Mouse (Mus musculus) CH12.LX (cell line): Measurements from ENCODE around the gene Mrpl49. TPM values are rescaled to one million over a fixed set of nuclear protein-coding genes. Genes with fewer than 3 reads are reported as not detected.

ENCODE experiments used
- DNase-seq: peaks from one replicate; pipeline ENCODE4 v3.0.0-alpha.2; 2013; ENCODE audit errors: extremely low read depth
- H3K27ac ChIP-seq: 2 replicates; pipeline ENCODE4 v1.5.1; 2012; ENCODE audit warnings: low read depth, mild to moderate bottlenecking, control low read depth, moderate library complexity; ENCODE audit not compliant: insufficient read depth
- H3K27me3 ChIP-seq: replicated peaks from 2 replicates; pipeline ENCODE3; 2012; ENCODE audit warnings: inconsistent platforms
- H3K36me3 ChIP-seq, 2 experiments: replicated peaks in 1 of 2; 2 replicates each; pipeline versions ENCODE3 to v1.6.1; 2012; ENCODE audit warnings: inconsistent platforms in 1 of 2, low read length in 1 of 2, mild to moderate bottlenecking in 1 of 2, mixed read lengths in 1 of 2, moderate library complexity in 1 of 2; ENCODE audit not compliant: control insufficient read depth in 1 of 2, insufficient read depth in 1 of 2
- H3K4me1 ChIP-seq, 2 experiments: 2 replicates each; pipeline ENCODE4 v1.6.1; 2012; ENCODE audit warnings: inconsistent platforms in 1 of 2, moderate library complexity in 1 of 2; ENCODE audit not compliant: insufficient read depth in 2 of 2, control insufficient read depth in 1 of 2
- H3K4me2 ChIP-seq: 2 replicates; pipeline ENCODE4 v1.6.1; 2012; ENCODE audit warnings: low read depth, mild to moderate bottlenecking, control low read depth; ENCODE audit not compliant: poor library complexity, insufficient read depth, severe bottlenecking
- H3K4me3 ChIP-seq, 3 experiments: fragments of 150-350 bp in 1 of 3; sonication (generic) in 1 of 3; replicated peaks in 1 of 3; 2 replicates each; pipeline versions ENCODE3 to v1.5.1; 2011 to 2012; ENCODE audit warnings: low read depth in 2 of 3, low read length in 2 of 3, mild to moderate bottlenecking in 2 of 3, moderate library complexity in 2 of 3, control low read depth in 1 of 3, improper control_type of control experiment in 1 of 3, inconsistent platforms in 1 of 3, mixed read lengths in 1 of 3; ENCODE audit not compliant: poor library complexity in 1 of 3
- H3K79me2 ChIP-seq: replicated peaks from 2 replicates; pipeline ENCODE4 v1.6.1; 2012; ENCODE audit warnings: mild to moderate bottlenecking, moderate library complexity; ENCODE audit not compliant: control insufficient read depth, poor library complexity, insufficient read depth, severe bottlenecking; ENCODE audit errors: extremely low read depth
- H3K9ac ChIP-seq: 2 replicates; pipeline ENCODE4 v1.6.1; 2012; ENCODE audit warnings: low read depth, mild to moderate bottlenecking, control low read depth, moderate library complexity; ENCODE audit not compliant: insufficient read depth
- H3K9me3 ChIP-seq: replicated peaks from 2 replicates; pipeline ENCODE3; 2012; ENCODE audit warnings: low read length, inconsistent platforms, mixed read lengths
- BHLHE40 ChIP-seq: IDR thresholded peaks from 2 replicates; pipeline ENCODE4 v1.6.1; 2011; ENCODE audit warnings: mild to moderate bottlenecking, low read depth, low read length, improper control_type of control experiment
- CHD1 ChIP-seq: IDR thresholded peaks from 2 replicates; pipeline ENCODE4 v1.6.1; 2012; ENCODE audit warnings: low read depth, low read length, improper control_type of control experiment, inconsistent platforms
- CHD2 ChIP-seq: IDR thresholded peaks from 2 replicates; pipeline ENCODE4 v1.6.1; 2011; ENCODE audit warnings: low read length, improper control_type of control experiment
- CTCF ChIP-seq, 2 experiments: IDR thresholded peaks in 1 of 2; conservative IDR thresholded peaks in 1 of 2; 2 replicates each; pipeline ENCODE4 v1.5.1; 2011 to 2012; ENCODE audit warnings: low read depth in 2 of 2, low read length in 2 of 2, improper control_type of control experiment in 1 of 2, inconsistent platforms in 1 of 2, mild to moderate bottlenecking in 1 of 2, moderate library complexity in 1 of 2
- E2F4 ChIP-seq: IDR thresholded peaks from 2 replicates; pipeline ENCODE4 v1.6.1; 2011; ENCODE audit warnings: low read depth, low read length, improper control_type of control experiment; ENCODE audit not compliant: insufficient replicate concordance
- ELF1 ChIP-seq: IDR thresholded peaks from 2 replicates; pipeline ENCODE4 v1.6.1; 2014; ENCODE audit warnings: low read depth, mild to moderate bottlenecking, inconsistent platforms, low read length, improper control_type of control experiment
- EP300 ChIP-seq: IDR thresholded peaks from 2 replicates; pipeline ENCODE4 v1.6.1; 2011; ENCODE audit warnings: low read length, improper control_type of control experiment
- ETS1 ChIP-seq: conservative IDR thresholded peaks from 2 replicates; pipeline ENCODE4 v1.6.1; 2012; ENCODE audit warnings: low read depth, mild to moderate bottlenecking, inconsistent platforms, low read length, improper control_type of control experiment, moderate library complexity
- GABPA ChIP-seq: IDR thresholded peaks from 2 replicates; pipeline ENCODE4 v1.6.1; 2012; ENCODE audit warnings: low read depth, low read length, improper control_type of control experiment, inconsistent platforms; ENCODE audit not compliant: insufficient replicate concordance
- HCFC1 ChIP-seq: IDR thresholded peaks from 2 replicates; pipeline ENCODE4 v1.6.1; 2012; ENCODE audit warnings: low read depth, mild to moderate bottlenecking, inconsistent platforms, low read length, improper control_type of control experiment
- JUN ChIP-seq: IDR thresholded peaks from 2 replicates; pipeline ENCODE4 v1.6.1; 2011; ENCODE audit warnings: low read depth, mild to moderate bottlenecking, low read length, improper control_type of control experiment, moderate library complexity; ENCODE audit not compliant: insufficient read depth
- JUND ChIP-seq: conservative IDR thresholded peaks from 2 replicates; pipeline ENCODE4 v1.6.1; 2011; ENCODE audit warnings: low read depth, low read length, improper control_type of control experiment
- KAT2A ChIP-seq: IDR thresholded peaks from 2 replicates; pipeline ENCODE4 v1.6.1; 2012; ENCODE audit warnings: low read length, improper control_type of control experiment, inconsistent platforms; ENCODE audit not compliant: insufficient replicate concordance
- MAFK ChIP-seq: IDR thresholded peaks from 2 replicates; pipeline ENCODE4 v1.6.1; 2011; ENCODE audit warnings: low read length, improper control_type of control experiment; ENCODE audit not compliant: insufficient replicate concordance
- MAX ChIP-seq: IDR thresholded peaks from 2 replicates; pipeline ENCODE4 v1.6.1; 2011; ENCODE audit warnings: low read length, improper control_type of control experiment
- MEF2A ChIP-seq: IDR thresholded peaks from 2 replicates; pipeline ENCODE4 v1.6.1; 2014; ENCODE audit warnings: low read depth, mild to moderate bottlenecking, inconsistent platforms, low read length, improper control_type of control experiment, borderline replicate concordance
- MXI1 ChIP-seq: IDR thresholded peaks from 2 replicates; pipeline ENCODE4 v1.6.1; 2011; ENCODE audit warnings: mild to moderate bottlenecking, low read depth, low read length, improper control_type of control experiment
- NRF1 ChIP-seq: IDR thresholded peaks from 2 replicates; pipeline ENCODE4 v1.6.1; 2014; ENCODE audit warnings: low read depth, mild to moderate bottlenecking, inconsistent platforms, low read length, improper control_type of control experiment, moderate library complexity
- PAX5 ChIP-seq: IDR thresholded peaks from 2 replicates; pipeline ENCODE4 v1.6.1; 2012; ENCODE audit warnings: low read length, inconsistent platforms, mixed read lengths
- POLR2A ChIP-seq: IDR thresholded peaks from 2 replicates; pipeline ENCODE4 v1.6.1; 2011; ENCODE audit warnings: low read depth, mild to moderate bottlenecking, improper control_type of control experiment, low read length
- RCOR1 ChIP-seq: conservative IDR thresholded peaks from 2 replicates; pipeline ENCODE4 v1.6.1; 2012; ENCODE audit warnings: low read depth, mild to moderate bottlenecking, inconsistent platforms, low read length, improper control_type of control experiment
- SIN3A ChIP-seq: IDR thresholded peaks from 2 replicates; pipeline ENCODE4 v1.6.1; 2012; ENCODE audit warnings: low read length, improper control_type of control experiment, inconsistent platforms
- SMC3 ChIP-seq: IDR thresholded peaks from 2 replicates; pipeline ENCODE4 v1.6.1; 2011; ENCODE audit warnings: low read depth, low read length, improper control_type of control experiment
- TBP ChIP-seq: conservative IDR thresholded peaks from 2 replicates; pipeline ENCODE4 v1.6.1; 2011; ENCODE audit warnings: low read depth, low read length, improper control_type of control experiment
- TCF12 ChIP-seq: IDR thresholded peaks from 2 replicates; pipeline ENCODE4 v1.6.1; 2014; ENCODE audit warnings: low read depth, mild to moderate bottlenecking, inconsistent platforms, low read length, improper control_type of control experiment
- UBTF ChIP-seq: IDR thresholded peaks from 2 replicates; pipeline ENCODE4 v1.6.1; 2012; ENCODE audit warnings: low read depth, mild to moderate bottlenecking, inconsistent platforms, low read length, improper control_type of control experiment, moderate library complexity
- USF1 ChIP-seq: IDR thresholded peaks from 2 replicates; pipeline ENCODE4 v1.6.1; 2014; ENCODE audit warnings: low read depth, mild to moderate bottlenecking, inconsistent platforms, low read length, improper control_type of control experiment
- USF2 ChIP-seq: conservative IDR thresholded peaks from 2 replicates; pipeline ENCODE4 v1.6.1; 2011; ENCODE audit warnings: low read depth, low read length, improper control_type of control experiment
- ZKSCAN1 ChIP-seq: IDR thresholded peaks from 2 replicates; pipeline ENCODE4 v1.6.1; 2012; ENCODE audit warnings: low read depth, inconsistent platforms, low read length, improper control_type of control experiment, borderline replicate concordance
- ZNF384 ChIP-seq: IDR thresholded peaks from 2 replicates; pipeline ENCODE4 v1.6.1; 2012; ENCODE audit warnings: low read depth, low read length, improper control_type of control experiment, inconsistent platforms
- dilution Hi-C: fragments of 300-500 bp; cut with MboI; formaldehyde crosslinking; loops from 2 replicates; pipeline ENCODE4 v1.14.3; 2020; ENCODE audit warnings: low sequenced_read_pairs; ENCODE audit not compliant: extremely low pct_unique_long_range_greater_than_20kb, extremely low pct_ligation_motif_present
- in situ Hi-C: fragments of 300-500 bp; cut with MboI; formaldehyde crosslinking; loops from 3 replicates; pipeline ENCODE4 v1.14.3; 2019; ENCODE audit warnings: low sequenced_read_pairs, low pct_ligation_motif_present, low pct_unique_long_range_greater_than_20kb, mixed read lengths
- polyA plus RNA-seq: library from polyadenylated mRNA; unstranded; fragments of >175 nt; gene quantifications from 2 replicates; pipeline ENCODE4 v1.2.1, GENCODE M21; 2012; ENCODE audit warnings: low read depth; ENCODE audit not compliant: insufficient read length
- total RNA-seq, 2 experiments: library from RNA; depleted of rRNA; stranded (reverse); fragments of 300-350 nt in 1 of 2; fragments of >200 nt in 1 of 2; gene quantifications; 2 replicates each; pipeline ENCODE4 v1.2.3; 2012 to 2014

The Mrpl49 gene
- total and polyA plus RNA-seq, 3 experiments: 37.4 to 66.6 (median 59.0) TPM

GRCm38 (mm10) chr19:6068951-6069350 is 11.4 kb upstream of the Mrpl49 start:
- no peak for DNase-seq
- dilution Hi-C loops: no loop called here

GRCm38 (mm10) chr19:6067724-6068415 is 10.3 kb upstream of the Mrpl49 start, which contains the start of gene Tm7sf2:
TSS of gene Tm7sf2 (minus strand) at chr19:6068373.
- H3K4me2 ChIP-seq: peak within 1 kb of the TSS; percentile 88
- H3K79me2 ChIP-seq: peaks cover under 1% of the 10 kb centered on the region; the same call in 1 of the 2 replicates
- peak within 1 kb of the TSS; percentile 42 to 53 (median 47) for H3K4me3 ChIP-seq
- H3K27me3 ChIP-seq: no peaks in the 10 kb centered on the region
- peaks cover 38 to 59% of the 10 kb centered on the region in 2 experiments for H3K36me3 ChIP-seq
- H3K4me1 ChIP-seq: peaks cover 12 to 36% of the 10 kb centered on the region in 2 experiments
- H3K9ac ChIP-seq: peak within 1 kb of the TSS; percentile 30
- DNase-seq: peak; percentile 86
- no peaks in the 10 kb centered on the region for H3K9me3 ChIP-seq
- in situ Hi-C loops (loop anchor here (10.0 kb wide), 1 partner anchor 103 kb away; the partner anchor contains the start of gene Pola2), dilution Hi-C loops (no loop called here)
- 0 out of 2 replicates have a peak within 1 kb of the TSS, but pooled peaks have one; percentile 0 for H3K27ac ChIP-seq
- 0 out of 2 replicates have a peak, but pooled peaks have one; percentile 13 for TF ChIP-seq MEF2A
- TF ChIP-seq EP300: no peak
- TF ChIP-seq ZKSCAN1: no peak
- TF ChIP-seq MAFK: no peak
- peak; percentile 55; the same call in 1 of the 2 replicates for TF ChIP-seq SIN3A
- TF ChIP-seq JUND: no peak
- TF ChIP-seq PAX5: no peak
- TF ChIP-seq JUN: no peak
- no peak for TF ChIP-seq USF1
- no peak for TF ChIP-seq KAT2A
- no peak for TF ChIP-seq UBTF
- no peak for TF ChIP-seq ELF1
- 0 out of 2 replicates have a peak, but pooled peaks have one; percentile 31 for TF ChIP-seq MAX
- TF ChIP-seq GABPA: no peak
- no peak for TF ChIP-seq ETS1
- peak; percentile 40 for TF ChIP-seq HCFC1
- TF ChIP-seq TBP: 0 out of 2 replicates have a peak, but pooled peaks have one; percentile 48
- 0 out of 4 replicates have a peak, but pooled peaks of 1 of the 2 experiments have one; percentile 7 for TF ChIP-seq CTCF (conservative IDR thresholded peaks at IDR 0.05 in 1 of 2, IDR thresholded peaks at IDR 0.05 in 1 of 2; ENCODE audit: low read depth in 2 of 2, low read length in 2 of 2)
- no peak for TF ChIP-seq SMC3
- TF ChIP-seq E2F4: no peak
- peak; percentile 67 for TF ChIP-seq POLR2A
- peak; percentile 68 for TF ChIP-seq CHD2
- TF ChIP-seq BHLHE40: no peak
- TF ChIP-seq ZNF384: no peak
- TF ChIP-seq NRF1: no peak
- peak; percentile 64 for TF ChIP-seq MXI1
- no peak for TF ChIP-seq TCF12
- no peak for TF ChIP-seq CHD1
- TF ChIP-seq USF2: no peak
- 0 out of 2 replicates have a peak, but pooled peaks have one; percentile 20 for TF ChIP-seq RCOR1

More at GRCm38 (mm10) chr19:6068951-6069350, 11.4 kb upstream of the Mrpl49 start:
- Histone ChIP-seq H3K79me2 (0 out of 2 replicates have a peak, but pooled peaks cover 3% of the 10 kb centered on the region), H3K4me1 (peaks cover 8 to 25% of the 10 kb centered on the region in 2 experiments), H3K9ac (no peak overlapping the region), H3K9me3 (no peaks in the 10 kb centered on the region), H3K27ac (no peak overlapping the region), H3K36me3 (peaks cover 44 to 58% of the 10 kb centered on the region in 2 experiments)
- in situ Hi-C loops: loop anchor here (10.0 kb wide), 1 partner anchor 104 kb away; the partner anchor contains the start of gene Pola2
- TF ChIP-seq CTCF (conservative IDR thresholded peaks at IDR 0.05 in 1 of 2, IDR thresholded peaks at IDR 0.05 in 1 of 2; ENCODE audit: low read depth in 2 of 2, low read length in 2 of 2): peak in 1 of 2 experiments; percentile 29; a peak in 2 of 4 replicates
- no peak for TF ChIP-seq HCFC1
- TF ChIP-seq, all 38 proteins: peak for 1
- Histone ChIP-seq H3K27me3 (no peaks in the 10 kb centered on the region), H3K4me3 (no peak overlapping the region), H3K4me2 (no peak overlapping the region)
